Mouse (Mus musculus) kidney, adult 8-10 months (tissue): ENCODE results near the gene Gm4498.
"Not testable (repeated sequence)": the region's sequence is repeated elsewhere in the genome, so short reads cannot be mapped to it uniquely, and the experiment has no call there.

Source experiments
- DNase-seq, 2 experiments: peaks; one replicate each; pipeline ENCODE4 v3.0.0; 2022

Gene Gm4498

DNA sequence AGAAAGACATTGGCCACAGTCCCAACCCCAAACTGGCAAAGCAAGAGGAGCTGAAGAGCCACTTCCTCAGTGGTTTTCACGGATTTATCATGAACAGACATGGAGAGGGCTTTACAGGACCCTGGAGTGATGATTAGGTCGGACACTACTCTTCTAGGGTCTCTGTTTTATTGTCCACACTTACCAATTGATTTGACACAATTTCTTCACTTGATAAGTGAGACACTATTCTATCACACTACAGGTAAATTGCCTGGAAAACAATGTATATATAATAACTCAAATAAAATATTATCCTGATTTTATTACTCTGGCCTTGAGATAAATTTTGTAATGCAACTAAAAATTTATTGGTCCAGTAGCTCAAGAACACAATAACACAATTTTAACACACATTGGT lies at the start of gene Gm4498:
Gene Gm4498 (minus strand): TSS at position 101 of the 400 bp plus-strand sequence.
- not testable (repeated sequence) for DNase-seq

DNA sequence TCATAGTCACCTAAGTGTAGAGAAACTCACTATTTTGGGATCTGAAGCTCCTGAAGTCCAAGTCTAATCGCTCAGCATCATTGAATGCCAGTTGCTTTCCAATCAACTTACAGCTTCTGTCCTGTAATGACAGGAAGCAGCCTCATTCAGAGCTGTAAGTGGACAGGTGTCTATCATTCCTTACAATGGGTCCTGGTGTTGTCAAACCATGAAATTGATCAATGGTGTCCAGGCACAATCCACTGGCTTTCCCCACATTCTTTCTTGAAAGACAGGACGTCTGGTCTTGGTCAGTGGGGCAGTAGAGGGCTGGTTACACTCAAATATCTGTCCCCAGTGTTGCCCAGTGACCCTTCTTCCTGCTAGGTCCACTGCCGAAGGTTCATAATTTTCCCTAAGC lies 29.1 kb upstream of the Gm4498 start, which contains the start of gene Gm5890:
Gene Gm5890 (minus strand): TSS at position 101 of the 400 bp plus-strand sequence.
- not testable (repeated sequence) for DNase-seq

DNA sequence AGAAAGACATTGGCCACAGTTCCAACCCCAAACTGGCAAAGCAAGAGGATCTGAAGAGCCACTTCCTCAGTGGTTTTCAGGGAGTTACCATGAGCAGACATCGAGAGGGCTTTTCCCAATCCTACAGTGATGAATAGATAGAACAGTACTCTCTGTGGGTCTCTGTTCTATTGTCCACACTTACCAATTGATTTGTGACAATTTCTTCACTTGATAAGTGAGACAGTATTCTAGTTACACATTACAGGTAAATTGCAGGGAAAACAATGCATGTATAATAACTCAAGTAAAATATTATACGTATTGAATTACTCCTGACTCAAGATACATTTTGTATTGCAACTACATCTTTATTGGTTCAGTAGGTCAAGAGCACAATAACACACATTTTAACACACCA lies 28.1 kb downstream of the Gm4498 start, which contains the start of gene Gm6164:
Gene Gm6164 (minus strand): TSS at position 101 of the 400 bp plus-strand sequence.
- not testable (repeated sequence) for DNase-seq

DNA sequence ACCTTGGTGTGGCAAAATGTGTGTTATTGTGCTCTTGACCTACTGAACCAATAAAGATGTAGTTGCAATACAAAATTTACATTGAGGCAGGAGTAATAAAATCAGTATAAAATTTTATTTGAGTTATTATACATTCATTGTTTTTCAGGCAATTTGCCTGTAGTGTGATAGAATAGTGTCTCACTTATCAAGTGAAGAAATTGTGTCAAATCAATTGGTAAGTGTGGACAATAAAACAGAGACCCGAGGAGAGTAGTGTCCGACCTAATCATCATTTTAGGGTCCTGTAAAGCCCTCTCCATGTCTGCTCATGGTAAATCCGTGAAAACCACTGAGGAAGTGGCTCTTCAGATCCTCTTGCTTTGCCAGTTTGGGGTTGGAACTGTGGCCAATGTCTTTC lies 40.2 kb downstream of the Gm4498 start, which contains the start of gene Vmn1r95:
Gene Vmn1r95 (plus strand): TSS at position 301 of the 400 bp plus-strand sequence.
- not testable (repeated sequence) for DNase-seq
